Mouse (Mus musculus) telencephalon, adult 2 months (tissue): Measurements from ENCODE around the gene Bcl2l13.
"Not testable (repeated sequence)": the region's sequence is repeated elsewhere in the genome, so short reads cannot be mapped to it uniquely, and the experiment has no call there.

Experiments
- DNase-seq: peaks from one replicate; pipeline ENCODE4 v3.0.0-alpha.2; 2011; ENCODE audit warnings: low read depth, low spot score

Bcl2l13 gene

DNA sequence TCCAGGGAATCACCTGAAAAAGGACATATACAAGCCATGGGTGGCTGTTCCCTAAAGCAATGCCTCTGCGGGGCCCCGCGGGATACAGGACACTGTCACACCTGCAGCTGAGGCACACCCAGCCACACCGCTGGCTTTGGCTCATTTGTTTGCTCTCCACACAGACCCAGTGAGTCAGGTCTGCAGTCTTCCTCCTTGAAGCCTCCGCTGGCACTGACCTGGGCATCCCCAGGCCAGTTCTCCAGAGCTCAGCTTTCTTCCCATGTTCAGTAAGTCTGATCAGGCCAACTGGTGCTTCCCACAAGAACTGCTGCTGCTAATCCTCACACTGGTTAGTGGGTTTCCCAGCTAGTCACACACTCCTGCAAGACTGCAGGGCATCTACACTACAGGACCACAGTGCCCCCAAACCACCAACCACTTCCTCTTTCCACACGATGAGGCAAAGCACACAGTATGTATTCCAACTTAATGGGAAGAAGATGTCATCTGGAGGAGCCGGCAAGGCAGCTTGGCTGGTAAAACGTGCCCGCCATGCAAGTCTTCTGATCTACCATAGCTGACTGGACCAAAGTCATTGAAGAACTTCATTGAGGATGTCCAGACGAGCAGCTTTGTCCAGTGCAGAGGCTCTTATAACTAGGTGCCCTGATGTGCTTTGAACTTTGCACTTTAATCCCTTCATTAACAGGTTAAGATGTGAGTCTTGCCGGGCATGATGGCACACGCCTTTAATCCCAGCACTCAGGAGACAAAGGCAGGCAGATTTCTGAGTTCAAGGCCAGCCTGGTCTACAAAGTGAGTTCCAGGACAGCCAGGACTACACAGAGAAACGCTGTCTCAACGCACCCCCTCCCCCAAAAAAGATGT, 66.0 kb downstream of the Bcl2l13 start:
- no peak for DNase-seq

DNA sequence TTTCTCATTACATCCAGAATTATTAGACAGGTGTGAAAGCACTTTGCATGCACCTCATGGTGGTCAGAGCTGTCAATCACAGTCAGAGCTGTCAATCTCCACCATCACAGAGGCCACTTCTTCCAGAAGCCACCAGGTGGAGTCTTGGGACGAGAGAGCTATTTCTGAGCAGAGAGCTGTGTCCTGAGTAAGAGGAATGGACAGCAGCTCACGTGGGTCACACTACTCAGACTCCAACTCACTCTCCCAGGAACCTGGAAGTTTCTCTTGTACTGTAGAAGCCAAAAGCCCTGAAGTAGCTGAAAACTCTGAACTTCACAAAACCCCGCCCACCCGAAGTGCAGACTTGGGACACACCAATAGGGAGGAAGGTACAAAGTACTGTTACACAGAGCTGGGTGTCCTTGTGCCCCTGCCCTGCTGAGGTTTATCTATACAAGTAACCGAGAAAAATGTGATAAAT, 67.5 kb downstream of the Bcl2l13 start:
- DNase-seq: no peak

DNA sequence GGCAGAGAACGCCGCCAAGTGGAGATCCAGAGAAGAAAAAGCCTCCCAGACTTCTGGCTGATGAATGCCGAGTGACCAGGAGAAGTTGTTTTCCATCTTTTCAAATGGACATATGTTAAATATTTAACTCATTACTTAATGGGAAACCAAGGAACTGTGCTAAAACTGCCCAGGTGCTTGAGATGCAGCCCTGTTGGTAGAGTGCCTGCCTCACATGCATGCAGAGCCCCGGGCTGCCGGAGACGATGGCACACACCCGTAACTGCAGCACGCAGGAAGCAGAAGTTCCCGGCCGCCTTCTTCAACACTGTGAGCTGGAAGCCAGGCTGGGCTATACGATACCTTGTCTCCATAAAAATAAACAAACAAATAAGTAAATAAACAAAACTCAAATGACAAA, 67.9 kb downstream of the Bcl2l13 start:
- no peak for DNase-seq

DNA sequence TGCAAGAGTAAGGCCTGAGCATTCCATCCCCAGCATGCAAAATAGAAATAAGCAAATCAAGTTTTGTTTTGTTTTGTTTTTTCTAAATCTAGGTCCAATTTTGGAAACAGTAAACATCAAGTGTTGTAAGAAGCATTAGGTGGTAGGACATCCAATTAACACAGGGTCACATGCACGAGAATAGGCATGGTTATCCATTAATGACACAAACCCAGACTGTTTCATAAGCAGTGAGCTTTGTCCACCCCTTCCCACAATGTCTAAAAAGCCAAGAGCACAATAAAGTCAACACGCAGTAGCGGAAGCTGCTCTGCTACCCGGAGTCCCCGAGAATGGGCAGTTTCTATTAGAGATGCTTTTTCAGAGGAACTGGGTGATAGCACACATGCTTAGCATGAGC, 69.1 kb downstream of the Bcl2l13 start:
- DNase-seq: no peak

DNA sequence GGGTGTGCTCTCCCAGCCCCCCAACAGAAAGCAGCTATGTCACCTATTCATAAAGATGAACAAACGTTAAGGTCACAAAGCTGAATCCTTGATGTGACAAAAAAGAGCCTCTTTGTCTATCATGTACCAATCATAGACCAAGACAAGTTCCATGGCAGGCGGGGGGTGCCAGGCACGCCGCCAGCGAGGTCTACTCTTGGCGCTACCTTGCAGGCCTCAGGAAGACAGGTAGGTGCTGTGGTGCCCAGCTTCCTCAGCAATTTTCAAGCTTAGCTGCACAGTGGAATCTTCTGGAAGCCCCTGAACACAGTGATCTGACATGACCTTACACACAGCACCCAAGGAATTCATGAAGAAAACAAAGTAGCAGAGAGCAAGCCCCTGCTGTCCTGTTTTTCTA, 70.5 kb downstream of the Bcl2l13 start:
- no peak for DNase-seq

DNA sequence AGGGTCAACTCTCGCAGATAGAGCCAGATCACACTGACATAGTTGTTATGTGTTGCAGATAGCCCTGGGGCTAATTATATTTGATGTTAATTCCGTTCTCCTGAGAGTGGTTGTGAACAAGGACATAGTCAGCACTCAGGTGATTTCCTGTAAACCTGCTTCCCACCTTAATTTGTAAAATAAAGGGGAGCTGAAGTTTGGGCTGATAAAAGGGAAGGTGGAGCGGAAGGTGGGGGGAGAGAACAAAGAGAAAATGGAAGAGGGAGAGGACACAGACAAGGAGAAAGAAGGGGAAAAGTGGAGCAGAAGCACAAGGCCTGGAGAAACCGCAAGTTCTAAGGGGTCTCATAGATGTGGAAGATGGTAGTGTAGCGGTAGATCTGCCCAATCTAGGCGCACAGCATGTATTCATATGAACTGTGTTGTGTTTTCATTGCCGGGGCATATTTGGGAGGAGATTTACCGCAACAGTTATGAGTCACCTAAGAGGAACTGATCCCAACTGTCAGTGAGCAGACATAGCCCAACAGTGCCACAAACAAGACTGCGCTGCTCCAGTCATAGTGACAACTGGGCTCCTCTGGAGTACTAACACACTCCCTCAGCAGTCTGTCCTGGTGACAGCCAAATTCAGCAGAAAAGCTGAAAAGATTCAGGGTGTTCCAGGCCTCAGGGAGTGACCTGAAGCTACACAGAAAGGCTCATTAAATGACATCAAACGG, 72.0 kb downstream of the Bcl2l13 start:
- not testable (repeated sequence) for DNase-seq

DNA sequence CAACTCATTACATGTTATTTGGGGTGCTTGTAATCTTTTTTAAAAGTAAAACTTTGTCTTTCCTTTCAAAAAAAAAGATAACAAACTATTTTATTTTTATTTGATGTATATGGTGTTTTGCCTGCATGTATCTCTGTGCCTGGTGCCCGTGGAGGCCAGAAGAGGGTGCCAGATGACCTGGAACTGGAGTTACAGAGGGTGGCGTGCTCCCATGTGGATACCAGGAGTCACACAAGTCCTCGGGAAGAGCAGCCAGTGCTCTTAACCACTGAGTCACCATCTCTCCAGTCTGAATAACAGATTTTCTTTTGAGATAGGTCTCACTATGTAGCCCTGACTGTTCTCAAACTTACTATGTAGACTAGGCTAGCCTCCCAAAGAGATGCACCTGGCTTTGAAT, 73.5 kb downstream of the Bcl2l13 start:
- no peak for DNase-seq

DNA sequence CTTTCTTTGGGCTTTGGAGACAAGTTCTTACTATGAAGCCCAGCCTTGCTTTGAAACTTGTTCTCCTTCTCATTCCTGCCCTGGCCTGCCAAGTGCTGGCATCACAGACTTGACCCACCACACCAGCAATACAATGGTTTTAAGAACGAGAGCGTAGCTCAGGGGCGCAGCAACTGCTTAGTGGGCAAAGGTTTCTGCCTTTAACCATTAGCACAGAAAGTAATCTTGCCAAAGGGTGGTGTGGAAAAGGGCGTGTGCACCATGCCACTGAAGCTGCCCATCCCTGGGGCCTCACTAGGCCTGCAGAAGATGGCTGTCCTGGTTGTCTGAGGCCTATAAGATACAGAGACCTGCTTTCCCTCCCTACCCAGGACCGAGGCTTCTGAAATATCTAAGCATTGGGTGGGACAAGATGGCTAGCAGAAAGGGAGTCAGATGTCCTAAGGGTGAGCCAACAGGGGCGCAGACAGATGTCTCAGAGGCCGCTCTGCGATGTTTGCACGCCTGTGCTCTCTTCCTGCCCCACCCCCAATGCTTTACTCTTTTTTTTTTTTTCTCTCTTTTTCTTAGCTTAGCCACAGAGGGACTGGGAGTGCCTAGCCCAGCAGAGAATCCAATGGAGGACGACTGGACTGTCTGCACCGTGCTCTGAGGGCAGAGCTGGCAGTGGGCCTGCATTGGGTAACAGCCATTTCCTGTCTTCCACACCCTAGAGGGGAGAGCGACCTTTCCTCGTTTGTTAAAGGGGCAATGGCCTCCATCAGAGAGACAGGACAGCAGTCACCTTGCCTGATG, 75.4 kb downstream of the Bcl2l13 start:
- DNase-seq: no peak

DNA sequence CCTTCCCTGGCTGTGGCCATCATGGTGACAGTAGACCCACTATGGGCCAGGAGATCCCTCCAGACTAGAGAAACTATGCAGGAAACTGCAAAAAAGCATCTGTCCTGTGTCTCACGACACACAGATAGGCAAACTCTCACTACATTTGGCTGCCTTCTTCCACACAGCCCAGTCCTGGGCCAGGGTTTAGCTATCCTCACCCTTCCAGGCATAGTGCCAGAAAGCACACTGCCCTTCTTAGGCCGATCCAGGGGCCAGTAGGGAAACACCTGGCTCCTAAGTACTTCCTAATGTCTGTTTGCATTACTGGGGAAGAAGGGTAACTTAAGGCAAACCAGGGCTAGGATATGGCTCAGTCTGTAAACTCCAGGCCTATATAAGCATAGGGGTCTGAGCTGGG, 76.9 kb downstream of the Bcl2l13 start:
- no peak for DNase-seq

DNA sequence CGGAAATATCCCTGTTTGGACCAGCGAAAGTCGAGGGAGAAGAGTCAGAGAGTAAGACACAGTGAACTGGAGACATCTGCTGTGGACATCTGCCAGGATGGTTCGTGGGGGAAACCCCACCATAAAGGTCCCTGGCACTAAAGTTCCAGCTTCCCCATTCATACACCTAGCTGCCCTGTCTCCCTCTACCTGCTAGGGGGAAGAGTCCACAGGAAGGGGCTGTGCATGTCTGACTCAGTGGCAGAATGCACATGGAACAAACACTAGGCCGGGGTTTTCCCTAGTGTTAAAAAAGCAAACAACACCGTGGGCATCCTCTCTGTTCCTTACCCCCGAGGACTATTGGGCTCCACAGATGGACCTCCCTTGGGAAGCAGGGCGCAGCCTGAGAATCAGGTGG, 77.8 kb downstream of the Bcl2l13 start:
- no peak for DNase-seq

DNA sequence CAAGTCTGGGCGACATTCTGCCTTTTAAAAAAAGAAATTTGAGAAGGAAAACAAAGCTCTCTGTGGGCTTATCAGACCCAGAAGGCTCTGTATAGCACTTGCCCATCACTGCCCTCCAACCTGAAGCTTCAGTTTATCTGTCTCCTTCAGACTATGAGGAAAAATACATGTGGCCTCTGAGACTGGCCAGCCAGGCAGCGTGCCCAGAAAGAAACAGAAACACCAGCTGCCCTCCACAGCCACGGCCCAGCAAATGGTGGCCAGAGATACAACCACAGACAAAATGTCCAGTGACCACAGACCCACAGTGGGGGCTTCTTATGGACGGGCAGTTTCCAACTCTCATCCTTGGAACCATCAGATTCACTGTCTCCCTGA, 78.5 kb downstream of the Bcl2l13 start:
- no peak for DNase-seq

DNA sequence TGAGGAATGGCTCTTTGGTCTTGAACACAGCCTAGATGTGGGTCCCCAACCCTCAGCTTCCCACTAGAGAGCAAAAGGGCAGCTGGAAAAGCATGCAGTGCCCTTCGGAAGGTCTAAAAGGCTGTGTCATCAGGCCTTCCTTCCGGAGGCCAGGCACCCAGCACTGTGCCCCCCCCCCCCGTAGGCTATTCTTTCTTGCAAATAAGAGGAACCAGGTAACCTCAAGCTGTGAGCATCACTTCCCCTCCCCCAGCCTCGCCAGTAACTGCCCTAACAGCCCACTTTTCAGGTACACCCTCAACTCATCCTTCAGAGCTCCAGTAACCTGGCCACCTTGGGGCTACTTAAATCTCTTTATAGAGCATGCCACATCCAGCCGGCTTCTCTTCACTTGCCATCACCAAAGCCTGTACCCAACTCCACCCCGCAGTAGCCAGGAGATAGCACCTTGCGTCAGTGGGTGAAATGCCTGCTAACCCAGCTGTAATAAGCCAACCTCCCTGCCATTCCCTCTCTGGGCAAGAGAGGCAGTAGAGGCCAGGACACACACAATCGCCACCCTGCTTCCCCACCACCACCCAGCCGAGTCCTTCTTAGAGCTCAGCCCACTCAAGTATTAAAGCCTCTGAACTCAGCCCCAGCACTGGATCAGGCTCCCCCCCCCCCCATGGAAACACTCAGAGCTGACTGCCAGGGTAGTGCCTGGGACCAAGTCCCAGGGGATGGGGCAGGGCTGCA, 79.1 kb downstream of the Bcl2l13 start:
- no peak for DNase-seq

DNA sequence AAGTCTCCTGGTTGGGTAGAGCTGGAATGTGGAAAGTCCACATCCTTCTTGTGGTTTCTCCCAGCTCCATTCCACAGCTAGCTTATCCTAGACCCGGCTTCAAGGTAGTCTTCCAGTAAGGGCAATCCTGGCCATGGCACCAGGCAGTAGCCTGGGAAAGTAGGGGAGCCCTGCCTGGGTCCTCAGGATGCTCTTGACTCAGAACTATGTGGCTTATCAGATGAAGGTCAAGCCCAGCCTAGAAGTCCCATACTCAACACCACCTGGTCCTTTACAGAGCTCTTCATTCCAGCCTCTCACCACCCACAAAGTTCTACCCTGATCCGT, 79.6 kb downstream of the Bcl2l13 start:
- DNase-seq: no peak

DNA sequence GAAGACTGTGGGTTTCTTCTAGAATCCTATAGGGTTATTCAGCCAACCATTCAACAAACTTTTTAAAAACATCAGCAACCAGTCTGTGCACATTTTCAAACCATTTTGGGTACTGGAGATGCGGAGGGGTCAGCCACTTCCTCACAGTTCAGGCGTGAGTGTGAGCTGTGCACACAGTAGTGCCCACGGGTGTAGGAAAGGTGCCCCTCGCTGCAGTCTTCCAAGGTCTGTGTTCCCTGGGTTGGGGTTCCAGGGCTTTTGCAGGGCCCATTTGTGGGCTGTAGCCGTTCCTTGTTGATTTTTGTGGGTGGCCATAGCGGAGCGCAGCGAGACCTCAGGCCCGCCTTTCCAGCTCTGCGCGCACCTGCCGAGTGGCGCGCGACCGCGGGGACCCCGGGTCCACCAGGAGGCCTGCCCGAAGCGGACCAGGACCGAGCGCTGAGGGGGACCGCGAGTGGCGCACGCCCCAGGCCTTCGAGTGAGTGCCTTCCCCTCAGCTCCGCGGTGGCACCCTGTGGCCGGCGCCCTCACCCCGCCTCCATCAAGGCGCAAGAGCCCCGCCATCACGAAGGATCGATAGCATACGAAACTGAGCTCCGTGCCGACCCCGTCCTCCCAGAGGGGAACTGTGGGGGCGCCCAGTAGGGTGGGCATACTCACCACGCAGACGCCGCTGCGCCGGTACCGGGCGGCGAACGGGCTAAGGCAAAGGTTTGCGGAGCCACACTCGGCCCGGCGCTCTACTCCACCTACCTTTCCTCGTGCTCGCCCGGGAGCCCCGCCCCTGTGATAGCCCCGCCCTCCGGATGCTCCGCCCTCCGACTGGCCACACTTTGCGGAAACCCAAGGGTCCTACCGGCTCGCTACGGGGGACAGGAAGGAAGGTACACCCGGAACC, 80.3 kb downstream of the Bcl2l13 start, which contains the start of gene Bid:
Gene Bid (minus strand): TSS at position 780 of the 898 bp plus-strand sequence.
- DNase-seq: no peak

DNA sequence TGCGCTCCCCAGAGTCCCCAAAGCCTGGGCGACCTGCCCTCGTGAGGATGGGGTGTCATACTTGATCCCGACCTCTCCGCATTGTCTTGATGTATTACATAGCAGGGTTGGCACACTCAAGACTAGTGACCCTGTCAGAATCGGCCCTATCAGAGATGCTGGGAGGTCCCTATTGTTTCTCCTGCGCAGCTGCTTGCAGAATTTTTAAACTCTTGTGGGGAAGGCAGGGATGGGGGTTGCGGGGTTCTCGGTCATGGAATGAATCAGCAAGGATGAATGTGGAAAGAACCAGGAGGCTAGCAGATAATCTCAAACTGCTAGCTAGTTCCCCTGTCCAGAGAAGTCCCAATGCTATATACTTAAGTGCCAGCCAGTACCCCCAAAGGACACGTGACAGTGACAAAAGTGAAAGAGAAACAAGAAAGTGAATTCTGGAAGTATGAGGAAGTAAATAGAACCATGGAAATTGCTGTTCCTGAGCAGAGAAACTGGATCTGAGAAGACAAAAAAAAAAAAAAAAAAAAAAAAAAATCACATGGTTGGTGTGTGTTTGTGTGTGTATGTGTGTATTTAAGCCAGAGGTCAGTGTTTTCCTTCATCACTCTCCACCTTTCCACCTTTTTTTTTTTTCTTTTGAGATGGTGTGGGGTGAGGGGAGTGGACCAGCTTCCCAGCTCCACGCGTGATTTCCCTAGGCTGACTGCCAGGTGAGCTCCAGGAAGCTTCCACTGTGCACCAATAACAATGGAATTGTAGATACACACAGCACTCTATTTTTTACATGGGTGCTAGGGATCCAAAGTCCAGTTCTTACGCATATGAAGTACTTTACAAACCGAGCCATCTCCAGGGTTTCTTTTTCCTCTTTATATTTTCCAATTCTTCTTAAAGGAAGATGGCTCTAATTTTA, 81.2 kb downstream of the Bcl2l13 start:
- not testable (repeated sequence) for DNase-seq

DNA sequence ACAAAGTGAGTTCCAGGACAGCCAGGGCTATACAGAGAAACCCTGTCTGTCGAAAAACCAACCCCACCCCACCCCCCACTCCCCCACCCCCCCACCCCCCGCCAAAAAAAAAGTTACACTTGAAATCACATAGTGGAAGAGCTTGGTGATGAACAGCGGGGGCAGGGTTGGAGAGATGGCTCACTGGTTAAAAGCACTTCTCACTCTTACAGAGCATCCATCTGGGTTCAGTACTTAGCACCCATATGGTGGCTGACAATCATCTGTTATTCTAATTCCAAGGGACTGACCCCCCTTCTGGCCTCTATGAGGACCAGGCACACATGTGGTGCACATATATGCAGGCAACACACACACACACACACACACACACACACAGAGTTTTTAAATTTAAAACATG, 82.0 kb downstream of the Bcl2l13 start:
- no peak for DNase-seq

DNA sequence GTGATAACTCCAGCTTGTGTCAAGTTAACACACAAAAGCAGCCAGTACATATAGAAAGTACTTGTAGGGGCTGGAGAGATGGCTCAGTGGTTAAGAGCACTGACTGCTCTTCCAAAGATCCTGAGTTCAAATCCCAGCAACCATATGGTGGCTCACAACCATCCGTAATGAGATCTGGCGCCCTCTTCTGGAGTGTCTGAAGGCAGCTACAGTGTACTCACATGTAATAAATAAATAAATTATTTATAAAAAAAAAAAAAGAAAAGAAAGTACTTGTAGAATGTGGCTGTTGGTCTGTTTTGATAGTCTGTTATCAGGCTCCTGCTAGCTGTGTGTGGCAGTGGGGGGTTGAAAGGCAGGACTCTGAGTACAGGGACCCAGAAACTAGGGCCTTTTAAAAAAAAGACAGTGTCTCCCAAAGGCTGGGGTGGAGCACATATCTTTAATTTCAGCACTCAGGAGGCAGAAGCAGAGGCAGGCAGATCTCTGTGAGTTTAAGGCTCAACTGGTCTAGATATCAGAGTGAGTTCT, 88.8 kb downstream of the Bcl2l13 start:
- DNase-seq: not testable (repeated sequence)

DNA sequence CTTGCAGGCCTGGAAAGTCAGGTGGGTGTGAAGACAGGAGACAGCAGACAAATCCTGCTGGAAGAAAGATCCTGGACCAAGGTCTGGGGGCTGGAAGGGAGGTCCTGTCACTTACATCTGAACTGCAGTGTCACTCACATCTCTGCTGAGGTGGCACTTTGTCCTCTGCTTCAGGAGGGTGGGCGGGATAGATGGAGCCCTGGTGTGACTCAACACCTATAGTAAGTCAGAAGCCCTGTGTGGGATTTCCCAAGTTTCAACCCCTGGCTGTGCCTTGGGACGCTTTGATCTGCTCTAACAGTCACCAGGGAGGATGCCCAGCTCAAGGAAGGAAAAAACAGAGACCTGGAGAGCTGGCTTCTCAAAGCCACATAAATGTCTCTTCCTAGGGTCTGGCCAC, 90.9 kb downstream of the Bcl2l13 start:
- DNase-seq: no peak

DNA sequence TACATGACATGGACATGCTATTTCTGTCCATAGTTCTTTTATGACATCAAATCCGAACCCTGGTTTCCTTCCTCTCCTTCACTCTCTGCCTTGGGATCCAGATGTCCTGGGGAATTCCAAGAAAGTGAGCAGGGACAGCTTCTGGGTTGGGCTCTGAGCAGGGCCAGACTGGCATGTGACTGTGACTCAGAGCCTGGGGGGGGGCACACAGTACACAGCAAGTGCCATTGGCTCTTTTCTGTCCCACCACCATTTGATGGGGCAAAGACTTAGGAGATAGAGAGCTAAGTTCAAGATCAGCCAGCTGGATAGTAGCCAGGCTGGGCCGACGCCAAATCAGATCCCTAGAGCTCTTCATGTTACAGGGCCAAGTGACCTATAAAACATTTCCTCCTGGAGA, 91.8 kb downstream of the Bcl2l13 start:
- DNase-seq: no peak
